Mouse (Mus musculus): ENCODE data around the gene Hmgb4. TPM values are rescaled to one million over a fixed set of nuclear protein-coding genes. Genes with fewer than 3 reads are reported as not detected.

Gene Hmgb4
- polyA plus RNA-seq, 1 experiment from 2014 or later: not detected

DNA sequence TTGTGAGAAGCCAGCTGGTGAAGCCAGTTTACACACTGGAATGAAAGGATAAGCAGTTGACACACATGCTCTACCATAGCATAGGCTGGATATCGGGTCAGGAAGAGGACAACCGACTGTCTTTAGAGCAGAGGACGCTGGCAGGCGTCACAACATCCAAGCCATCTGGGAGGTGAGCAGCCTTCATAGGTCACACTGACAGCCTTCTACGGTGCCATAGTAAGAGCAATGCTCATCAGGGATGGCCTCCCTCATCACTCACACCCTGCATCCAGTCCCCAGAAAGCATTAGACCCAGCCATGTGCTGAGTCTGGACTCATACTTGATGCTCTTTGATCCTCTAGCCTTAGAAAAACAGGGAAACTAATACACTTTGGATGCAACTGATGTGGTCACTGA is 3.7 kb upstream of the Hmgb4 start:
- no peaks in the 10 kb centered on the region for H3K4me1 ChIP-seq
- H3K36me3 ChIP-seq: no peaks in the 10 kb centered on the region
- no peak overlapping the region for H3K27ac ChIP-seq
- H3K27me3 ChIP-seq (ENCODE audit: insufficient read depth, poor library complexity, severe bottlenecking): no peaks in the 10 kb centered on the region
- no peak overlapping the region for H3K4me3 ChIP-seq
- WGBS: 81% methylated on average over 5 of the region's 5 CpGs
- DNase-seq (ENCODE audit: low spot score): no peak
- H3K9me3 ChIP-seq: peaks cover 4% of the 10 kb centered on the region; the same call in 1 of the 2 replicates

DNA sequence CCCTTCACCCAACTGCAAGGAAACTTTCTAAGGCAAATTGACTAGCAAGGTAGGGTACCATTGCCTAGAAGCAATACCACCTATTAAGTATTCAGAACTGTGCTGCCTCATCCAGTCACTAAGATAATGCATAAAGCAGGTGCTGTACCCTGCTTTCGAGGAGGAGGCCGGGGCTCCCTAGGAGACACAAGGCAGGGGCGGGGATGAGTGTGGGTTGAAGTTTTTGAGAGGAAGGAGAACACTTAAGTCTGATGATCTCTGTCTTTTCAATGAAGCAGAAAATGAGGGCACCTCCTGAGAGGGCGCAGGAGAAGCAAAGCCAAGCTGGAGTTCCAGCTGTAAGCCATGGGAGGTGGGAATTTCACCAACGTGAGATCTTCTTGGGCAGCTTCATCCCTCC is 1.5 kb downstream of the Hmgb4 start:
- no peak overlapping the region for H3K4me3 ChIP-seq
- no peaks in the 10 kb centered on the region for H3K4me1 ChIP-seq
- H3K36me3 ChIP-seq: no peaks in the 10 kb centered on the region
- no peak overlapping the region for H3K27ac ChIP-seq
- WGBS: 86% methylated on average over 5 of the region's 5 CpGs
- H3K9me3 ChIP-seq: no peaks in the 10 kb centered on the region
- DNase-seq (ENCODE audit: low spot score): no peak
- H3K27me3 ChIP-seq (ENCODE audit: insufficient read depth, poor library complexity, severe bottlenecking): no peaks in the 10 kb centered on the region

DNA sequence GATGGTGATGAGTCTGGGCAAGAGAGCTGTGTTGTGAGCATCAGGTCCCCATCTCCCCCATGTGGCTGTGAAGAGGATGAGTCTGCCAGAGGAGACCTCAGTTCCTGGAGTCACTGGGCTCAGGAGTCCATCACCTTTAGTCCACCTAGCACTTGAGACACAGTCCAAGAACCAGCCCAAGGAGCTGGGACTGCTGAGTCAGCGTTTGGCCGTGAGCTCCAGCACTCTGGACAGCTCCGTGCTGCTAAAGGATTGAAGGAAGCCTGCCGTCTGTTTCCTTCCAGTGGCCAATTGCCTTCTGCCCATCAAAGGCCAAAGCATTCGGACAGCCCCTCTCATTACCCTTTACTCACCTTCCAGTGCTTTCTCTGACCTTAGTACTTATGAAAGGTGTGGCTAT is 12.1 kb downstream of the Hmgb4 start:
- WGBS: 9% methylated on average over 5 of the region's 5 CpGs
- H3K4me1 ChIP-seq: no peaks in the 10 kb centered on the region
- H3K27me3 ChIP-seq (ENCODE audit: insufficient read depth, poor library complexity, severe bottlenecking): no peaks in the 10 kb centered on the region
- no peak overlapping the region for H3K4me3 ChIP-seq
- no peak overlapping the region for H3K27ac ChIP-seq
- H3K36me3 ChIP-seq: no peaks in the 10 kb centered on the region
- peak; percentile 77 for DNase-seq (ENCODE audit: low spot score)
- no peaks in the 10 kb centered on the region for H3K9me3 ChIP-seq

DNA sequence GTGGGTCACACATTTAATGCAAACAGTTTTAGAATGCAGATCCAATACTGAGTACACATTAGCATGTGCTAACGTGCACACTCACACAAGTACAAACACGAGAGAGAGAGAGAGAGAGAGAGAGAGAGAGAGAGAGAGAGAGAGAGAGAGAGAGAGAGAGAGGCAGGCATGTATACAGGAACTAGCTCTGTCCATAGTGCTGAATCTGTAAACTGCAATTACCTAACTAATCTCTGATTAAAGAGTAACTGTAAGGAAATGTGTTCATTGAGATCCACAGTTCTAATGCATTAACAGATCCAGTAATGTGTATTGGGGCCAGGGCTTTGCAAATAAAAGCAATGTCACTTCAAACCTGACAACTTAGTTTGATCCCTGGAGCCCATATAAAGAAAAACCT is 15.6 kb downstream of the Hmgb4 start:
- H3K4me1 ChIP-seq: no peaks in the 10 kb centered on the region; the same call in 1 of the 2 replicates
- 40% methylated on average over 2 of the region's 2 CpGs for WGBS
- no peak overlapping the region for H3K4me3 ChIP-seq
- H3K27me3 ChIP-seq (ENCODE audit: insufficient read depth, poor library complexity, severe bottlenecking): no peaks in the 10 kb centered on the region
- H3K27ac ChIP-seq: no peak overlapping the region
- H3K36me3 ChIP-seq: no peaks in the 10 kb centered on the region
- H3K9me3 ChIP-seq: no peaks in the 10 kb centered on the region
- DNase-seq (ENCODE audit: low spot score): no peak

DNA sequence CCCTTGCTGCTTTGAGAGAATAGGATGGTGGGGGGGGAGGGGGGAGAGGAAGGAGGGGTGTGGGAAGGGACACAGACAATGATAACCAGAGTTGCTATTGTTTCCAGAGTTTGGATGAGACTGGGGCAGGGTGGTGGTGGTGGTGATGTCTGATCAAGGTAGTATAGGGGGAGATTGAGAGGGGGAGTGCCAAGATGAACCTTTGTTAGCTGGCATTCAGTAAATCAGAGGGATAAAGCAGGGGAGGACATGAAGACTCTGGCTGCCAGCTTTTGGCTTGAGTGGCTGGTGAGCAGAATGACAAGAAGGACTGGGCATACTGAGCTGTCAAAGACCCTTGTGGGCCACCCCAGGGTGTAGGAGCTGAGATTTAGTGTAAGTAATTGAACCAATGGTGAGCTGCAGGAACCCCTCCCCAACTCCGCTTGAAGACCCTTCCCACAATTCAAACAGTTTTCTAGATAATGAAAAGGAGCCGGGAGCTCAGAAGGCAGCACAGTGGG is 18.9 kb downstream of the Hmgb4 start:
- Histone ChIP-seq H3K27ac (no peak overlapping the region), H3K36me3 (no peaks in the 10 kb centered on the region), H3K9me3 (no peaks in the 10 kb centered on the region), H3K4me3 (no peak overlapping the region), H3K27me3 (ENCODE audit: insufficient read depth, poor library complexity, severe bottlenecking) (no peaks in the 10 kb centered on the region), H3K4me1 (no peaks in the 10 kb centered on the region; the same call in 1 of the 2 replicates)
- DNase-seq (ENCODE audit: low spot score): no peak
- WGBS: 68% methylated on average over 2 of the region's 2 CpGs

GRCm38 (mm10) chr4:128241075-128241853 is 19.5 kb downstream of the Hmgb4 start:
- DNase-seq (ENCODE audit: low spot score): no peak
- no peaks in the 10 kb centered on the region for H3K36me3 ChIP-seq
- H3K4me1 ChIP-seq: no peaks in the 10 kb centered on the region; the same call in 1 of the 2 replicates
- H3K27me3 ChIP-seq (ENCODE audit: insufficient read depth, poor library complexity, severe bottlenecking): no peaks in the 10 kb centered on the region
- no peaks in the 10 kb centered on the region for H3K9me3 ChIP-seq
- 53% methylated on average over 19 of the region's 19 CpGs for WGBS
- no peak overlapping the region for H3K27ac ChIP-seq
- no peak overlapping the region for H3K4me3 ChIP-seq

DNA sequence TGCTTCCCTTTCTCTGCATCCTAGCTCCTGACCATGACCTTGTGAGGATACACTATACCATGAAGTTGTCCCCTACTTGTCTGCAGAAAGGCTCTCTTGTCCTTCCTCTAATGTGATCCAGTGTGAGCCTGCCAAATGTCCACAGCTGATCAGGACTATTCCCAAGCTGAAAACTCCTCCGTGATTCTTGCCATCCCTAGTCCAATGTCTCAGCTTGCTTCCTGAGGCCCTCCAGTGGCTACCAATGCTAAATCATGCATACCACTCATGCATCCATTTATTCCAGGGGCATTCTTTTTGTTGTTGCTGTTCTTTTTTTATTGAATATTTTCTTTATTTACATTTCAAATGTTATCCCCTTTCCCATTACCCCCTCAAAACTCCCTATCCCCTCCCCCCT is 21.6 kb downstream of the Hmgb4 start:
- 58% methylated on average over 1 of the region's 1 CpGs for WGBS
- H3K4me1 ChIP-seq: no peaks in the 10 kb centered on the region; the same call in 1 of the 2 replicates
- no peaks in the 10 kb centered on the region for H3K27me3 ChIP-seq (ENCODE audit: insufficient read depth, poor library complexity, severe bottlenecking)
- no peak overlapping the region for H3K27ac ChIP-seq
- H3K4me3 ChIP-seq: no peak overlapping the region
- no peaks in the 10 kb centered on the region for H3K9me3 ChIP-seq
- no peak for DNase-seq (ENCODE audit: low spot score)
- H3K36me3 ChIP-seq: no peaks in the 10 kb centered on the region

GRCm38 (mm10) chr4:128233458-128233857 is 27.3 kb downstream of the Hmgb4 start:
- Histone ChIP-seq H3K36me3 (no peaks in the 10 kb centered on the region), H3K4me3 (no peak overlapping the region), H3K27me3 (ENCODE audit: insufficient read depth, poor library complexity, severe bottlenecking) (no peaks in the 10 kb centered on the region; the same call in 1 of the 2 replicates), H3K27ac (no peak overlapping the region), H3K4me1 (no peaks in the 10 kb centered on the region), H3K9me3 (no peaks in the 10 kb centered on the region)
- WGBS: 83% methylated on average over 13 of the region's 13 CpGs
- DNase-seq (ENCODE audit: low spot score): no peak

DNA sequence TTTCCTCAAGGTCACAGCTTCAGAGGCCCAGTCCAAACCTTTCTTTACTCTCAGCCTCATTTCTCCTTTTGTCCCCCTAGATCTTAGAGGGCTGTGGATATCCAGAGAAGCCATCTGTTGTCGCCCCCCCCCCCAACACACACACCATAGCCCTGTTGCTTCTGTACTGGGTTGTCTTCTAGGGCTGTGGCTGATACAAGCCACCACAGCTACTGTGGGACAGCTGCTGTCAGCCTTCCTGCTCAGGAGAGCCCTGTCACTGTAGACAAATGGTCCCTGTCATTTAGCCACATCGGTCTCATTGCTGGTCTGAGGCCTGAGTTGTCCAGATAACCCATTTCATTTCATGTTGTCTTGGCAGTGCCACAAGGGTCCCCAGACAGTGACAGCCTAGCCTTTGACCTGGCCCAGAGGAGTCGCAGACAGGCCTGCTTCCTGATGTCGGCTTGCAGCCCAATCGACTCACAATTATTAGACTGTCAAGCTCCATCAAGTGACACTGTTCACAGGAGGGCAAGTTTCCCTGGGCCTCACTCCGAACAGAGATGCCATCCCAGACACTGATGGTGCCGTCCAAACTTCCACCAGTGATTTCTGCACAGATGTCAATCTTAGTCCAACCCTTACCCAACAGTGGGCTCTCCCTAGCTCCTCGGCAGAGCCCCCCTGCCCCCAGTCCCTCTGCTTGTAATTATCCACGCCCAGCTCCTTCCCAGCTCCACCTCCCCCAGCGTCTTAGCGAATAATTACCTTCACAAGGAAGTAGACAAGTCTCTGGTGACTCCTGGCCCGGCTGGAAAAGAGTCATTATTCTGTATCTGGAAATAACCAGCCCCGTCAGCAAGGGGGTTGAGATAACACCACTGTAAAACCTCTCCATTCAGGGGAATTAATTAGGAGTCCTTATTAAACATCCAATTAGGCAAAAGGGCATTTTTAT is 33.1 kb downstream of the Hmgb4 start:
- DNase-seq (ENCODE audit: low spot score): no peak
- no peaks in the 10 kb centered on the region; the same call in 1 of the 2 replicates for H3K27me3 ChIP-seq (ENCODE audit: insufficient read depth, poor library complexity, severe bottlenecking)
- WGBS: 47% methylated on average over 13 of the region's 13 CpGs

DNA sequence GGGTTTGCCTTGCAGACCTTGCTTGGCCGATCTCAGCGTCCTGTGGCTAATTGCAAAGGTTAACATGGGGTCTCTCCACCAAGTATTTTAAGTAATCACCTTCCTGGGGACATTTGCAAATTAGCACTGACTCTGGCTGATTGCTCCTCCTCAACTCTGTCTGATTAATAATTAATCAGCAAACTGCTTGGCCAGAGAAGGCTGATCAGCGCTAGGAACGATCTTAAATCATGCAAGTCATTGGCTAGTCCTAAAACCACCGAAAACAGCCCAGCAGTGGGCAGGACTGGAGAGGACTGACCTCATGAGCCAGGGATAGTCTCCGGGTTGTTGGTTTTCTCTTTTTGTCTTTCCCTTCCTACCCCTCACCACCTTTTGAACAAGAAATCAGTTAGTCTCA is 36.3 kb downstream of the Hmgb4 start:
- Histone ChIP-seq H3K27me3 (ENCODE audit: insufficient read depth, poor library complexity, severe bottlenecking) (peaks cover 8% of the 10 kb centered on the region; the same call in 1 of the 2 replicates), H3K4me1 (peaks cover 5% of the 10 kb centered on the region; the same call in 1 of the 2 replicates), H3K27ac (no peak overlapping the region), H3K9me3 (no peaks in the 10 kb centered on the region), H3K36me3 (no peaks in the 10 kb centered on the region), H3K4me3 (no peak overlapping the region)
- no peak for DNase-seq (ENCODE audit: low spot score)
- WGBS: 70% methylated on average over 6 of the region's 6 CpGs

More for the DNA sequence above, 33.1 kb downstream of the Hmgb4 start:
- H3K36me3 ChIP-seq: no peaks in the 10 kb centered on the region
- H3K4me3 ChIP-seq: no peak overlapping the region
- H3K9me3 ChIP-seq: no peaks in the 10 kb centered on the region
- no peak overlapping the region for H3K27ac ChIP-seq
- H3K4me1 ChIP-seq: peaks cover 5% of the 10 kb centered on the region; the same call in 1 of the 2 replicates

DNA sequence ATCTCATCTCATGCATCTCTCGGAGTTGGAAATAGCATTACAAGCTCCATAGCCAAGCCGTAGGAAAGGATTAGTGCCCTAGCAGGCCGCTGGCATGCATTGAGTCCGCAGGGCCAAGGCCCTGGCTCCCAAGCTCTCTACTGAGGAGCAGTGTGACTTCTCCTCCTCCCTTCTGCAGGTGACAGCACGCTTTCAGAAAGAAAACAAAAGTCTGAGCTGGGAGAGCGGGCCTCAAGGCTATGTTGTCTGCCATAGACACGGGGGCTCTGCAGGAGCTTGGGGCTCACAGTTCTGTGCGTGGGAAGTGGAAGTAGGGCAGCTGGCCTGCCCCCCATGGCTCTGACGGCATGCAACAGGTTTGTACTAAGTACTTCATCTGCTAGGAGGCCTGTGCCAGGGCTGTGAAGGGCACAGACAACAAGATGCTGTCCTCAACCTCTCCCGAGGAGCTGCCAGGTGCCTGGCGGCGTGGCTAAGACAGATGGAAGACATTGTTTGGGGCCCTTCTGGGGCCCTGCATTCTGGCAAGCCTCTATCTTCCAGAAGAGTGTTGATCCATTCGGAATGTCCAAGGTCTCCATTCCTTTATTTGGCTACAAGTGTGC is 42.7 kb downstream of the Hmgb4 start:
- H3K4me1 ChIP-seq: peaks cover 8% of the 10 kb centered on the region; the same call in 1 of the 2 replicates
- H3K4me3 ChIP-seq: no peak overlapping the region
- no peaks in the 10 kb centered on the region for H3K9me3 ChIP-seq
- no peak for DNase-seq (ENCODE audit: low spot score)
- peaks cover 8% of the 10 kb centered on the region; the same call in 1 of the 2 replicates for H3K27me3 ChIP-seq (ENCODE audit: insufficient read depth, poor library complexity, severe bottlenecking)
- H3K36me3 ChIP-seq: no peaks in the 10 kb centered on the region
- 63% methylated on average over 13 of the region's 13 CpGs for WGBS
- H3K27ac ChIP-seq: no peak overlapping the region

Data from heart, embryonic 10.5 days (tissue).